Mouse (Mus musculus) heart, postnatal 4 days (tissue): ENCODE data around the gene Ndufa12. TPM values are rescaled to one million over a fixed set of nuclear protein-coding genes. Genes with fewer than 3 reads are reported as not detected.

Experiments used
- DNase-seq: peaks from one replicate; pipeline ENCODE4 v3.0.0; 2021
- total RNA-seq, 2 experiments: library from RNA; stranded (reverse); gene quantifications; 2 replicates each; pipeline ENCODE4 v1.2.3; 2021

Ndufa12 gene
- 100 to 1,000 TPM; 545 to 567 TPM for total RNA-seq

- DNase-seq = peak; percentile 97
Observed at GRCm38 (mm10) chr10:94198482-94199405, at the start of gene Ndufa12. Ndufa12 (plus strand) TSS chr10:94198720.

- no peak for DNase-seq
Observed at GRCm38 (mm10) chr10:94151488-94151887, 47.0 kb upstream of the Ndufa12 start.

- DNase-seq = no peak
Observed at GRCm38 (mm10) chr10:94153841-94154240, 44.7 kb upstream of the Ndufa12 start.

- DNase-seq = no peak
Observed at GRCm38 (mm10) chr10:94158962-94159361, 39.6 kb upstream of the Ndufa12 start.

- no peak for DNase-seq
Observed at GRCm38 (mm10) chr10:94159406-94159805, 39.1 kb upstream of the Ndufa12 start.

- no peak for DNase-seq
Observed at GRCm38 (mm10) chr10:94161051-94161765, 37.3 kb upstream of the Ndufa12 start.

- DNase-seq = no peak
Observed at GRCm38 (mm10) chr10:94162031-94162430, 36.5 kb upstream of the Ndufa12 start.

- no peak for DNase-seq
Observed at GRCm38 (mm10) chr10:94164104-94164845, 34.2 kb upstream of the Ndufa12 start.

- DNase-seq = no peak
Observed at GRCm38 (mm10) chr10:94165426-94165825, 33.1 kb upstream of the Ndufa12 start.

- no peak for DNase-seq
Observed at GRCm38 (mm10) chr10:94167051-94167750, 31.3 kb upstream of the Ndufa12 start.

- no peak for DNase-seq
Observed at GRCm38 (mm10) chr10:94171440-94172130, 26.9 kb upstream of the Ndufa12 start.

- no peak for DNase-seq
Observed at GRCm38 (mm10) chr10:94172137-94172536, 26.4 kb upstream of the Ndufa12 start.

- DNase-seq = no peak
Observed at GRCm38 (mm10) chr10:94172706-94173105, 25.8 kb upstream of the Ndufa12 start.

- DNase-seq = no peak
Observed at GRCm38 (mm10) chr10:94174652-94175051, 23.9 kb upstream of the Ndufa12 start.

- no peak for DNase-seq
Observed at GRCm38 (mm10) chr10:94183199-94183598, 15.3 kb upstream of the Ndufa12 start.

GRCm38 (mm10) chr10:94204973-94205372 is 6.5 kb downstream of the Ndufa12 start:
- DNase-seq = no peak

GRCm38 (mm10) chr10:94210718-94211618 is 12.4 kb downstream of the Ndufa12 start:
- no peak for DNase-seq

- DNase-seq = no peak
Observed at GRCm38 (mm10) chr10:94211725-94212124, 13.2 kb downstream of the Ndufa12 start.

GRCm38 (mm10) chr10:94225026-94225750 is 26.7 kb downstream of the Ndufa12 start:
- no peak for DNase-seq
